8 mouse cellular contexts compared by ENCODE assay signal in genomic region chr13:100124423-100125257, GRCm38 (mm10). TPM values are rescaled to one million over a fixed set of nuclear protein-coding genes. Genes with fewer than 3 reads are reported as not detected.
DNase-seq lines count a peak whose midpoint lies in the region; ATAC-seq and TF ChIP-seq lines count a peak whose summit lies in the region.

TSS of gene Smn1 (plus strand) at chr13:100124852.

- H3K79me2 ChIP-seq in heart, adult 2 months (replicated peaks; ENCODE audit: control insufficient read depth, insufficient read depth, low read length), result peaks cover 2% of the 10 kb centered on the region; the same call in 1 of the 2 replicates

- H3K9ac ChIP-seq in embryonic facial prominence, embryonic 14.5 days (ENCODE audit: low read depth, low read length), result peak within 1 kb of the TSS; percentile 91
- H3K9ac ChIP-seq in heart, adult 2 months (ENCODE audit: low read depth, low read length), result peak within 1 kb of the TSS; percentile 98
- H3K9ac ChIP-seq in limb, embryonic 13.5 days, result peak within 1 kb of the TSS; percentile 87
- H3K9ac ChIP-seq in midbrain, embryonic 16.5 days (ENCODE audit: low read depth, low read length), result peak within 1 kb of the TSS; percentile 82

- intact Hi-C loops in heart, adult 2 months (cut with DNase I), result loop anchor here (2.0 to 10.0 kb wide), 3 partner anchors 20 to 528 kb away; partner anchors contain the start of genes Ak6, Bdp1, Gtf2h2 and Rad17

- ATAC-seq in embryonic facial prominence, embryonic 14.5 days (ENCODE audit: low read depth), result peak; percentile 99
- ATAC-seq in limb, embryonic 13.5 days (ENCODE audit: low FRiP score, low read depth), result peak; percentile 97
- ATAC-seq in midbrain, embryonic 16.5 days, result peak; percentile 98

- no peak for TF ChIP-seq CTCF in heart, adult 2 months (IDR thresholded peaks at IDR 0.05)

- no peaks in the 10 kb centered on the region for H3K27me3 ChIP-seq in embryonic facial prominence, embryonic 14.5 days (replicated peaks; ENCODE audit: control insufficient read depth, insufficient read depth, low read length)
- H3K27me3 ChIP-seq in heart, adult 2 months (ENCODE audit: control insufficient read depth, insufficient read depth, low read length), result no peaks in the 10 kb centered on the region
- H3K27me3 ChIP-seq in limb, embryonic 13.5 days, result no peaks in the 10 kb centered on the region
- no peaks in the 10 kb centered on the region for H3K27me3 ChIP-seq in midbrain, embryonic 16.5 days (ENCODE audit: control insufficient read depth, insufficient read depth, low read depth, low read length)

- H3K4me2 ChIP-seq in embryonic facial prominence, embryonic 14.5 days (ENCODE audit: low read depth, low read length), result peak within 1 kb of the TSS; percentile 90
- H3K4me2 ChIP-seq in limb, embryonic 13.5 days (replicated peaks), result peak within 1 kb of the TSS; percentile 87
- peak within 1 kb of the TSS; percentile 93 for H3K4me2 ChIP-seq in midbrain, embryonic 16.5 days (ENCODE audit: low read length)

- H3K4me1 ChIP-seq in embryonic facial prominence, embryonic 14.5 days (ENCODE audit: control insufficient read depth, insufficient read depth, low read length), result peaks cover 8% of the 10 kb centered on the region
- H3K4me1 ChIP-seq in heart, adult 2 months (ENCODE audit: control insufficient read depth, insufficient read depth, low read length), result peaks cover 4% of the 10 kb centered on the region
- peaks cover 16% of the 10 kb centered on the region for H3K4me1 ChIP-seq in limb, embryonic 13.5 days
- peaks cover 14% of the 10 kb centered on the region for H3K4me1 ChIP-seq in midbrain, embryonic 16.5 days (ENCODE audit: control insufficient read depth, insufficient read depth, low read length)

- TF ChIP-seq EP300 in heart, adult 2 months (IDR thresholded peaks at IDR 0.05; ENCODE audit: insufficient read depth, low read depth, low read length), result peak; percentile 74; the same call in 1 of the 2 replicates

- 5% methylated on average over 36 of the region's 42 CpGs for WGBS in embryonic facial prominence, embryonic 14.5 days
- WGBS in heart, adult 2 months, result 4% methylated on average over 42 of the region's 42 CpGs
- 4% methylated on average over 42 of the region's 42 CpGs for WGBS in limb, embryonic 13.5 days
- whole genome bisulfite sequencing in midbrain, embryonic 16.5 days, result 4% methylated on average over 42 of the region's 42 CpGs

- peak; percentile 82 for TF ChIP-seq POLR2A in heart, adult 2 months (IDR thresholded peaks at IDR 0.05; ENCODE audit: insufficient read depth, low read depth, low read length)

- DNase-seq in 3T3-L1 (ENCODE audit: low read depth, low spot score), result peak; percentile 93
- peak; percentile 76 to 84 for DNase-seq in adrenal gland, postnatal 4 days (ENCODE audit: low spot score in 2 of 2)
- peak; percentile 97 for DNase-seq in embryonic facial prominence, embryonic 14.5 days (ENCODE audit: low spot score)
- peak; percentile 95 to 97 for DNase-seq in heart, adult 2 months
- peak; percentile 94 to 97 for DNase-seq in kidney, adult 8-10 months
- DNase-seq in spleen, postnatal 10 days (ENCODE audit: low spot score in 2 of 2), result peak; percentile 79 to 89

- peak within 1 kb of the TSS; percentile 54; the same call in 1 of the 2 replicates for H3K27ac ChIP-seq in embryonic facial prominence, embryonic 14.5 days (replicated peaks; ENCODE audit: low read depth, low read length)
- H3K27ac ChIP-seq in heart, adult 2 months, result peak within 1 kb of the TSS; percentile 71
- no peak within 1 kb of the TSS for H3K27ac ChIP-seq in limb, embryonic 13.5 days
- peak within 1 kb of the TSS; percentile 2; the same call in 1 of the 2 replicates for H3K27ac ChIP-seq in midbrain, embryonic 16.5 days (ENCODE audit: low read length)

- H3K36me3 ChIP-seq in embryonic facial prominence, embryonic 14.5 days (ENCODE audit: control insufficient read depth, insufficient read depth, low read length), result peaks cover 27% of the 10 kb centered on the region
- no peaks in the 10 kb centered on the region for H3K36me3 ChIP-seq in heart, adult 2 months (ENCODE audit: control insufficient read depth, insufficient read depth, low read length)
- peaks cover 30% of the 10 kb centered on the region for H3K36me3 ChIP-seq in limb, embryonic 13.5 days
- H3K36me3 ChIP-seq in midbrain, embryonic 16.5 days (ENCODE audit: control insufficient read depth, insufficient read depth, low read length), result peaks cover 20% of the 10 kb centered on the region

- H3K4me3 ChIP-seq in embryonic facial prominence, embryonic 14.5 days (ENCODE audit: low read depth, low read length), result peak within 1 kb of the TSS; percentile 93
- peak within 1 kb of the TSS; percentile 97 for H3K4me3 ChIP-seq in heart, adult 2 months
- H3K4me3 ChIP-seq in limb, embryonic 13.5 days, result peak within 1 kb of the TSS; percentile 98
- peak within 1 kb of the TSS; percentile 61 for H3K4me3 ChIP-seq in midbrain, embryonic 16.5 days (ENCODE audit: low read depth, low read length)

- no peaks in the 10 kb centered on the region for H3K9me3 ChIP-seq in embryonic facial prominence, embryonic 14.5 days (ENCODE audit: control insufficient read depth, low read length)
- no peaks in the 10 kb centered on the region for H3K9me3 ChIP-seq in limb, embryonic 13.5 days
- H3K9me3 ChIP-seq in midbrain, embryonic 16.5 days (replicated peaks; ENCODE audit: control insufficient read depth, low read length, poor library complexity, severe bottlenecking), result no peaks in the 10 kb centered on the region

RNA-seq across cellular contexts. Expression of gene Smn1, which starts in this region (rescaled TPM):
- total RNA-seq in adrenal gland, postnatal 4 days (2021), result 10 to 100 TPM; 52.3 to 57.0 TPM
- polyA plus RNA-seq in embryonic facial prominence, embryonic 14.5 days (2014; fragmentation: Nextera tagmentation; extraction: Ambion mirVana), result 43.0 and 50.9 TPM in 2 replicates
- total RNA-seq in heart, adult 2 months (2021), result 10 to 100 TPM; 13.3 to 16.1 TPM
- polyA plus RNA-seq in heart, adult 2 months (2012; rRNA removed), result 6.9 and 13.4 TPM in 2 replicates
- 52.5 and 53.7 TPM in 2 replicates for polyA plus RNA-seq in limb, embryonic 13.5 days (2015; fragmentation: Nextera tagmentation; extraction: Ambion mirVana)
- polyA plus RNA-seq in midbrain, embryonic 16.5 days (2015; fragmentation: Nextera tagmentation; extraction: Ambion mirVana), result 44.3 and 45.0 TPM in 2 replicates
